Mouse (Mus musculus): ENCODE results near the gene Lman1l.

GRCm38 (mm10) chr9:57644944-57645893 is 24.6 kb upstream of the Lman1l start:
- TF ChIP-seq CTCF (IDR thresholded peaks at IDR 0.05; ENCODE audit: control insufficient read depth, insufficient read depth, low read length) (peak; percentile 90), POLR2A (IDR thresholded peaks at IDR 0.05; ENCODE audit: borderline replicate concordance, control insufficient read depth, low read depth, low read length) (peak; percentile 88; the same call in 1 of the 2 replicates)
